Mouse (Mus musculus) forebrain, embryonic 15.5 days (tissue): ENCODE measurements around the gene Ascc2. TPM values are rescaled to one million over a fixed set of nuclear protein-coding genes. Genes with fewer than 3 reads are reported as not detected.

Experiments used
- ATAC-seq: fragments of 200-750 bp; cut with Nextera tagmentation; replicated peaks from 2 replicates; pipeline ENCODE4 v1.8.0; 2017; ENCODE audit warnings: mild to moderate bottlenecking, moderate TSS enrichment, moderate library complexity
- H3K27ac ChIP-seq: fragments of 300-500 bp; sonication (generic); replicated peaks from 2 replicates; pipeline ENCODE4 v1.5.1; 2015; ENCODE audit warnings: mild to moderate bottlenecking, inconsistent platforms
- H3K27me3 ChIP-seq: fragments of 300-500 bp; sonication (generic); 2 replicates; pipeline ENCODE4 v1.6.1; 2015; ENCODE audit warnings: inconsistent platforms
- H3K36me3 ChIP-seq: fragments of 300-500 bp; sonication (generic); 2 replicates; pipeline ENCODE4 v1.6.1; 2015; ENCODE audit warnings: mild to moderate bottlenecking, inconsistent platforms
- H3K4me1 ChIP-seq: fragments of 300-500 bp; sonication (generic); 2 replicates; pipeline ENCODE4 v1.6.1; 2015; ENCODE audit warnings: inconsistent platforms
- H3K4me2 ChIP-seq: fragments of 300-500 bp; sonication (generic); replicated peaks from 2 replicates; pipeline ENCODE4 v1.6.1; 2015; ENCODE audit warnings: mild to moderate bottlenecking, inconsistent platforms
- H3K4me3 ChIP-seq: fragments of 300-500 bp; sonication (generic); 2 replicates; pipeline ENCODE4 v1.5.1; 2015; ENCODE audit warnings: mild to moderate bottlenecking, inconsistent platforms
- H3K9ac ChIP-seq: fragments of 300-500 bp; sonication (generic); replicated peaks from 2 replicates; pipeline ENCODE4 v1.6.1; 2015; ENCODE audit warnings: mild to moderate bottlenecking, inconsistent platforms
- H3K9me3 ChIP-seq: fragments of 300-500 bp; sonication (generic); 2 replicates; pipeline ENCODE4 v1.6.1; 2016; ENCODE audit warnings: inconsistent platforms
- WGBS: fragments of 180-500 bp; shearing (Covaris S2); methylation state at CpG from one replicate; pipeline ENCODE4 v1.1.7; 2015; ENCODE audit warnings: mixed read lengths; 5-methylcytosine and 5-hydroxymethylcytosine counted together
- polyA plus RNA-seq: library from polyadenylated mRNA; unstranded; fragments of >200 nt; fragmentation: Nextera tagmentation; extraction: Ambion mirVana; gene quantifications from 2 replicates; pipeline ENCODE4 v1.2.1, GENCODE M21; 2015

Ascc2 gene
- polyA plus RNA-seq, 1 experiment from 2014 or later: 24.0 TPM

DNA sequence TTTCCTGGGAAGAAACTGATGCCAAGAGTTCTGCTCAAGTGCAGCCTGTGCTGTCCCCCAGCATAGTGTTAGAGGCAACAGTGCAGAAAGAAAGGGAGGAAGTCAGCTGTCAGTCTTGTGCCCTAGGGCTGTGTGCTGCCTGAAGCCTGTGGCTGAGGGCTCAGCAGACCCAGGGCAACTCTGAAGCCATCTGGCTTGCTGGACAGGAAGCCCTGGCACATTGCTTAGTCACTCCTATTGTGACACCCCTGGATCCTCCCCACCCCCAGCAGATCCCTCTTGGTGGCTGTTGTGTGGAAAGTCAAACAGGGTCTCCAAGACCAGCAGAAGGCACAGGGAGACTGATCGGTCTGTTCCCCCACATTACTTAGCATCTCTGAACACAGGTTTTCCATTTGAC lies 37.0 kb downstream of the Ascc2 start:
- no peak overlapping the region for H3K9ac ChIP-seq
- peaks cover 31% of the 10 kb centered on the region for H3K36me3 ChIP-seq
- H3K27me3 ChIP-seq: no peaks in the 10 kb centered on the region
- whole genome bisulfite sequencing: 85% methylated on average over 1 of the region's 1 CpGs
- no peaks in the 10 kb centered on the region for H3K9me3 ChIP-seq
- no peak overlapping the region for H3K4me2 ChIP-seq
- no peak for ATAC-seq
- 0 out of 2 replicates have a peak, but pooled peaks cover 2% of the 10 kb centered on the region for H3K4me1 ChIP-seq
- no peak overlapping the region for H3K27ac ChIP-seq
- H3K4me3 ChIP-seq: no peak overlapping the region

GRCm38 (mm10) chr11:4675126-4675562 lies 37.6 kb downstream of the Ascc2 start:
- Histone ChIP-seq H3K4me2 (no peak overlapping the region), H3K9ac (no peak overlapping the region), H3K36me3 (peaks cover 37% of the 10 kb centered on the region), H3K4me1 (0 out of 2 replicates have a peak, but pooled peaks cover 2% of the 10 kb centered on the region), H3K27me3 (no peaks in the 10 kb centered on the region), H3K27ac (no peak overlapping the region), H3K4me3 (no peak overlapping the region), H3K9me3 (no peaks in the 10 kb centered on the region)
- ATAC-seq: no peak
- 96% methylated on average over 6 of the region's 6 CpGs for WGBS

DNA sequence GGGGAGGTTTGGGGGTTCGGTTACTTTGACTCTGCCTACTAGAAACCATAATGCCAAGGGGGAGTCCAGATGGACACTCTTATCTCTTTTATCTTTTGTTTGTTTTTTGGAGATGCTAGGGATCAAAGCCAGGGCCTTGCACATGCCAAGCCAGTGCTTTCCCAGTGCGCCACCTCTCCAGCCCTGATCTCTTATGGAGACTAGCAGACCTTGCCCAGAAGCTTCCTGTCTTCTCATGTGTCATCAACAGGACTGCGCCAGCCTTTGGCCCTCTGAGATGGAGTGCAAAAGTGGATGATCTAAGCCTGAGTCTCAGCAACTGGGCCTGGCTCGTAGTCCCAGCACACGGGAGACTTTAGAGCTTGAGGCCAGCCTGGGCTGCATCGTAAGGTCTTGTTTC lies 38.1 kb downstream of the Ascc2 start:
- no peaks in the 10 kb centered on the region for H3K9me3 ChIP-seq
- H3K9ac ChIP-seq: no peak overlapping the region
- WGBS: 92% methylated on average over 6 of the region's 6 CpGs
- peaks cover 40% of the 10 kb centered on the region for H3K36me3 ChIP-seq
- 0 out of 2 replicates have a peak, but pooled peaks cover 2% of the 10 kb centered on the region for H3K4me1 ChIP-seq
- ATAC-seq: no peak
- no peak overlapping the region for H3K4me3 ChIP-seq
- no peaks in the 10 kb centered on the region for H3K27me3 ChIP-seq
- H3K27ac ChIP-seq: no peak overlapping the region
- H3K4me2 ChIP-seq: no peak overlapping the region

DNA sequence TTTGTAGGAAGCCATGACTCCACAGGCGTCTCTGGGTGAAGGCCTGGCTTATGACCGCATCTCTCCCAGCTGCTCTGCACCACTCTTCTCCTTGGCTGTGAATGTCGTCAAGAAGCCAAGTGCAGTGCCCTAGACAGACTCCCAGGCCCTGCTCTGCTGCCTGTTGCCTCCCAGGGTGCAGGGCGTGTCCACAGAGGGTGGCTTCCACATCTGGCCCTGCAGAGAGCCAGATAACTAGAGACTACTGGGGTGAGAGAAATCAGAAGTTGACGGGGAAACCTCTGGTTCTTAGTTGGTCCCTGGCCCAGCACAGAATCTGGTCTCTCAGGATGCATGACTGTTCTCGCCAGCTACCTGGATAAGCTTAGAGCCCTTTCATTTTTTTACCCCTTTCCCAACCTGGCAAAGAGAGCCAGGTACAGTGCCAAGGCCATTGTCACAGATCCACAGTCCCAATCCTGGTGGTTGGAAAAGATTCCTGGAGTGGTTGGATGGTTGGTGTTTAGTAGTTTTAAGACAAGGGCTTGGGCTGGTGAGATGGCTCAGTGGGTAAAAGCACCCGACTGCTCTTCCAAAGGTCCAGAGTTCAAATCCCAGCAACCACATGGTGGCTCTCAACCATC lies 39.8 kb downstream of the Ascc2 start:
- no peak for ATAC-seq
- H3K27ac ChIP-seq: no peak overlapping the region
- no peak overlapping the region for H3K4me3 ChIP-seq
- WGBS: 87% methylated on average over 7 of the region's 7 CpGs
- no peaks in the 10 kb centered on the region for H3K27me3 ChIP-seq
- 0 out of 2 replicates have a peak, but pooled peaks cover 2% of the 10 kb centered on the region for H3K4me1 ChIP-seq
- H3K4me2 ChIP-seq: no peak overlapping the region
- H3K9ac ChIP-seq: no peak overlapping the region
- peaks cover 52% of the 10 kb centered on the region for H3K36me3 ChIP-seq
- H3K9me3 ChIP-seq: no peaks in the 10 kb centered on the region

DNA sequence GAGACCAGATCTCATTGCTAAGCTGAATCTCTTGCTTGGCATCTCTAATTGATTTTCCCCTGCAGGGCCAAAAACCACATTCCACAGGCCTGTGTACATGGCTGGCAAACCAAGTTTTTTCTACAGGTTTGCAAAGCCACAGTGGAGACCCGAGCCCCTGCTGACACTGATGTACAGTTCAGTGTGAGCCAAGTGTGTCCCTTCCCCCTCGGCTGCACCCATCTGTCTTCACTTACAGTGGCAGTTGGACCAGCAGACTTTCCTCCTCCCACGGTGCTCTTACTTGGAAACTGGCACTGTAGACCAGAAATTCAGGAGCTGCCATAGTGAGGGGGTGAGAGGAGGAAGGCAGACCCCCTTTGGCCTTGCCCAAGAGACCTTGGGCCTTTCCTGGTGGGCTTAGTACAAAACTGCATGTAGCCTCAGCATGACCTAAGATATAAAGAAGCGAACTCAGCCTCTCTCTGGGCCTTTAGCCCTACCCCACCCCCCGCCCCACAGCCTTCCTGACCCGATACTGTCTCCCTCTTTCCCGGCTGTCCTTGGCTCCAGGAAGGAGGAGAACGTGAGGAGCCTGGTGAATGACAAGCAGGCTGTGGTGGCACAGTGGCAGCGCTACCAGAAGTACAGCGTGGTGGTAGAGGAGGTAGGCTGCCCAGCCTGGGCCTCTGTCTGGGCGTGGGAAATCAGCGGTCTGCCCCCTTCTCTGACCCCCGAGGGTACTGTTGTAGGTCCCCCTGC lies 41.3 kb downstream of the Ascc2 start:
- no peak overlapping the region for H3K4me2 ChIP-seq
- H3K9ac ChIP-seq: no peak overlapping the region
- ATAC-seq: no peak
- H3K4me3 ChIP-seq: no peak overlapping the region
- no peaks in the 10 kb centered on the region for H3K9me3 ChIP-seq
- H3K36me3 ChIP-seq: peaks cover 49% of the 10 kb centered on the region
- H3K27ac ChIP-seq: no peak overlapping the region
- H3K27me3 ChIP-seq: no peaks in the 10 kb centered on the region
- WGBS: 74% methylated on average over 13 of the region's 13 CpGs
- H3K4me1 ChIP-seq: 0 out of 2 replicates have a peak, but pooled peaks cover 2% of the 10 kb centered on the region

- Histone ChIP-seq H3K27ac (no peak overlapping the region), H3K4me3 (no peak overlapping the region), H3K4me2 (no peak overlapping the region), H3K9ac (no peak overlapping the region), H3K27me3 (no peaks in the 10 kb centered on the region), H3K36me3 (peaks cover 46% of the 10 kb centered on the region), H3K4me1 (0 out of 2 replicates have a peak, but pooled peaks cover 2% of the 10 kb centered on the region), H3K9me3 (no peaks in the 10 kb centered on the region)
- ATAC-seq: no peak
- WGBS: 92% methylated on average over 12 of the region's 12 CpGs
Measured at GRCm38 (mm10) chr11:4679441-4679832, 41.9 kb downstream of the Ascc2 start.

DNA sequence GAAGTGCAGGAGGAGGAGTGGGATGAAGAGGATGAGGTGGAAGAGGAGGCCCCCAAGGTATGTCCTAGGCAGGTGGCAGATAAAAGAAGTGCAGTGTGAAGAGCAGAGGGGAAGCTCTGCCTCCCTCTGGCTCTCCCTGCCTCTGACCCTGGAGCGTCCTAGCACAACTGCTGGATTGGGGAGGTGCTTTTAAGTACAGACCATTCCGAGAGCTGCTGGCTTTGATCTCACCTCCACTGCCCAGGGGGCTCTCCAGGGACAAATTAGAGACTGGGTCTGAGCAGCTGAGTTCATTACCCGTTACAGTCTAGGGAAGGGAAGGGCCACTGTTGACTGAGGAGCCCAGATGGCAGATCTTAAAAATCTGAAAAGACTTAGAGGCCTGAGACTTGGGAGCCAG lies 42.6 kb downstream of the Ascc2 start:
- H3K4me3 ChIP-seq: no peak overlapping the region
- no peak overlapping the region for H3K9ac ChIP-seq
- no peaks in the 10 kb centered on the region for H3K9me3 ChIP-seq
- H3K27ac ChIP-seq: no peak overlapping the region
- no peak overlapping the region for H3K4me2 ChIP-seq
- no peaks in the 10 kb centered on the region for H3K27me3 ChIP-seq
- ATAC-seq: no peak
- WGBS: 63% methylated on average over 3 of the region's 3 CpGs
- H3K4me1 ChIP-seq: 0 out of 2 replicates have a peak, but pooled peaks cover 2% of the 10 kb centered on the region
- peaks cover 46% of the 10 kb centered on the region for H3K36me3 ChIP-seq

DNA sequence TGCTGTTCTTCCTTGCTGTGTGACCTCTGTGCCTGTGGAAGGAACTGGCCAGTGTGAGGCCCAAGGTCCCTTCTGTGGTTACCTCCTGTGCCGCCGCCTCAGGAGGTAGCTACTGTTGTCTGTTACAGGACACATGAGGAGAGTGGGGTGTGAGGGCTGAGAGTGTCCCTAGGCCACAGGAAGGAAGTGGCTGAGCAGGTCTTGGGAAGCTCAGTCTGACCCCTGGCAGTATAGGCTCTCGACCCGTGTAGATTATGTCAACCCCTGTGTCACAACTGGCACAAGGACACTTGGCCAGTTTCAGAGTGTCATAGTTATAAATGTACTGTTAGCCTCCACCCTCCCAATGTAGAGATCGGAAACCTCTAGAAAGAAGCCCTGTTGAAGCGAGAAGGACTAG lies 46.0 kb downstream of the Ascc2 start:
- H3K27ac ChIP-seq: no peak overlapping the region
- ATAC-seq: no peak
- peaks cover 37% of the 10 kb centered on the region for H3K36me3 ChIP-seq
- H3K4me2 ChIP-seq: no peak overlapping the region
- H3K4me1 ChIP-seq: 0 out of 2 replicates have a peak, but pooled peaks cover 2% of the 10 kb centered on the region
- no peak overlapping the region for H3K9ac ChIP-seq
- 96% methylated on average over 6 of the region's 6 CpGs for WGBS
- H3K4me3 ChIP-seq: no peak overlapping the region
- H3K9me3 ChIP-seq: no peaks in the 10 kb centered on the region
- no peaks in the 10 kb centered on the region for H3K27me3 ChIP-seq

- Histone ChIP-seq H3K27me3 (no peaks in the 10 kb centered on the region), H3K4me2 (no peak overlapping the region), H3K27ac (no peak overlapping the region), H3K4me3 (no peak overlapping the region), H3K9me3 (no peaks in the 10 kb centered on the region), H3K4me1 (no peaks in the 10 kb centered on the region), H3K9ac (no peak overlapping the region), H3K36me3 (peaks cover 37% of the 10 kb centered on the region)
- no peak for ATAC-seq
- 80% methylated on average over 6 of the region's 6 CpGs for WGBS
Measured at GRCm38 (mm10) chr11:4684186-4684585, 46.6 kb downstream of the Ascc2 start.

- 82% methylated on average over 4 of the region's 4 CpGs for WGBS
- H3K4me1 ChIP-seq: no peaks in the 10 kb centered on the region
- H3K9ac ChIP-seq: no peak overlapping the region
- H3K4me2 ChIP-seq: no peak overlapping the region
- no peak overlapping the region for H3K27ac ChIP-seq
- no peak overlapping the region for H3K4me3 ChIP-seq
- H3K36me3 ChIP-seq: peaks cover 32% of the 10 kb centered on the region
- H3K27me3 ChIP-seq: no peaks in the 10 kb centered on the region
- no peaks in the 10 kb centered on the region for H3K9me3 ChIP-seq
- no peak for ATAC-seq
Measured at GRCm38 (mm10) chr11:4685071-4685470, 47.5 kb downstream of the Ascc2 start.

DNA sequence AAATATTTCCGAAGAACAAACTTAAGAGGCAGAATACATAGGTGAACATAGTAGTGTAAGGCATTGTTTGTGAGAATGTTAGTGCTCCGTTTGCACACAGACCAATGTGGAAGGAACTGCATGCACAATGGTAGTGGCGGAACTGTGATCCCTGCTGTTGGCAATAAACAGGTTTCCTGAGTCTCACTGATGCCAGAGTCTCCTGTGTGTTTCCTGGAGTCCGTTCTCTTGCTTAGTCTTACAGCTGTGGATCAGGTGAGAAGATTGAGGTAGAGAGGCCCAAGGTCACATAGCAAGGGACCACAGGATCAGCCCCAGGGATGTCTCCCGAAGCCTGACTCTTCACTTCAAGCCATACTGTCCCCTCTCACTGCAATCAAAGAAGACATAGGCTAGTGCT lies 48.0 kb downstream of the Ascc2 start:
- H3K36me3 ChIP-seq: peaks cover 29% of the 10 kb centered on the region
- H3K4me3 ChIP-seq: no peak overlapping the region
- no peak overlapping the region for H3K27ac ChIP-seq
- no peak overlapping the region for H3K4me2 ChIP-seq
- WGBS: 88% methylated on average over 5 of the region's 5 CpGs
- H3K9ac ChIP-seq: no peak overlapping the region
- no peaks in the 10 kb centered on the region for H3K4me1 ChIP-seq
- no peaks in the 10 kb centered on the region for H3K27me3 ChIP-seq
- no peak for ATAC-seq
- no peaks in the 10 kb centered on the region for H3K9me3 ChIP-seq

DNA sequence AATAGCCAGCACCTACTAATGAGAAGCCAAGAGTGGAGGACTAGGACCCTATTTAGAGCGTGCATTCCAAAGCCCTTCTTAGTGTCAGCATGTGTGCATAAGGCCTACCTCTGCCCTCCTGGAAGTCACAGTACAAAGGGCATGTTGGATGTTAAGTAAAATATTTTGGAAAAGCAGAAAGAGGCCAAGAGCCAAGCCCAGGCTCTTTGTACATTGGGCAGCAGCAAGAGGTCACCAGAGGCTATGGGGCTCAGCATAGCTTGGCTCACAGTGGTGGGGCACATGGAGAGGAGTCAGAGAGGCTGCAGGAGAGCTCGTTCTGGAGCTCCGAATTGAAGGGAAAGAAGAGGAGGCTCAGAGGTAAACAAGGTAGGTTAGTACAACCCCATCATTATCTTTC lies 49.5 kb downstream of the Ascc2 start:
- no peaks in the 10 kb centered on the region for H3K27me3 ChIP-seq
- no peak for ATAC-seq
- H3K4me2 ChIP-seq: no peak overlapping the region
- 83% methylated on average over 3 of the region's 3 CpGs for WGBS
- no peak overlapping the region for H3K27ac ChIP-seq
- no peak overlapping the region for H3K9ac ChIP-seq
- no peak overlapping the region for H3K4me3 ChIP-seq
- H3K4me1 ChIP-seq: no peaks in the 10 kb centered on the region
- no peaks in the 10 kb centered on the region for H3K9me3 ChIP-seq
- H3K36me3 ChIP-seq: peaks cover 16% of the 10 kb centered on the region; the same call in 1 of the 2 replicates
